Mouse (Mus musculus) cortical plate, adult 2 months (tissue): ENCODE measurements around the gene Sumo2.

Source experiments
- CTCF ChIP-seq: fragments of 200-500 bp; IDR thresholded peaks from 2 replicates; pipeline ENCODE4 v1.5.1; 2011; ENCODE audit warnings: mild to moderate bottlenecking, control low read depth, low read length; ENCODE audit not compliant: insufficient read depth; ENCODE audit errors: extremely low read depth
- POLR2A ChIP-seq: fragments of 200-500 bp; IDR thresholded peaks from 2 replicates; pipeline ENCODE4 v1.6.1; 2011; ENCODE audit warnings: mild to moderate bottlenecking, low read length, control low read depth; ENCODE audit not compliant: insufficient read depth; ENCODE audit errors: extremely low read depth

DNA sequence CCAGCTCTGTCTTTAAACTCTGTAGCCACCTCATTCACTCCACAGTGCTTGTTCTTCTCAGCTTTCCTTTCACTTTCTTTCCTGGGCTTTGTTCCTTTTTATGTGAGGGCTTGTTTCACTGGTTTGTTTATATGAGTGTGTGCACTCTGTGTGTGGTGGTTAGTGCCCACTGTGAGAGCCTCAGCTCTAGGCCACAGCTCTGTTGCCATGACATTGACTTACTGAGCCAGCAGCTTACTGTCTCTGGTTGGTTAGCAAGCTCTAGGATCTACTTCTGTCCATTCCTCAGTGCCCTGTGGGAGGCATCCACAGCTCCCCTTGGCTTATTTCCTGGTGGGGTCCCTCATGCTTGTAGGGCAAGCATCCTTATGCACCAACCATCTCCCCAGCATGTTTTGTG is 43.0 kb upstream of the Sumo2 start:
- TF ChIP-seq CTCF (no peak), POLR2A (no peak)
